In the genomic region with DNA sequence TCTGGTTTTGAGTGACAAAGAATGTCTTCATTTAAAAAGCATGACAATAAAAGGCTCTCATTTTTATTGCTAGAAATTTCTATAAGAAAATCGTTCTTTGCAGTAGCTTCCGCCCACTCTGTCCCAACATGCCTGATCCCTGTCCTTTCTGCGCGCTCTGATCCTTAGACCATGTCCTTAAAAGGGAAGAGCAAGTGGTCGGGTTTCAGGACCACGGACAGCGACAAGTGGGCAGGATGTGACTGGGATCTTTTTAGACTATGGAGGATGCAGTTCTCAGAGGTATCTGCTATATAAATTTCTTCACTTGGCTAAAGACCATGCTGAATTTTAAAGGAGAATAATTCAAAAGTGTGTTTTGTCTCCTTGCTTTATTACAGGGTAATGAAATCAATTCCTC, we compare ENCODE assay signal across 7 mouse cellular contexts.
DNase-seq lines count a peak whose midpoint lies in the region; ATAC-seq lines count a peak whose summit lies in the region.

No protein-coding gene starts in this region.

- H3K4me1 ChIP-seq in kidney, embryonic 15.5 days = no peaks in the 10 kb centered on the region

- H3K9ac ChIP-seq in kidney, embryonic 15.5 days = no peak overlapping the region

- peak; percentile 80; the same call in 1 of the 2 replicates for ATAC-seq in kidney, embryonic 15.5 days (replicated peaks; ENCODE audit: low FRiP score)
- ATAC-seq in megakaryocyte progenitor cell, adult 5-6 weeks (replicated peaks; ENCODE audit: poor library complexity) = 0 out of 2 replicates have a peak, but pooled peaks have one; percentile 50

- no peak overlapping the region for H3K27ac ChIP-seq in kidney, embryonic 15.5 days

- peak; percentile 51 for DNase-seq in urinary bladder, postnatal 25 days (ENCODE audit: low spot score)
- DNase-seq in urinary bladder, adult 2 months (ENCODE audit: low spot score) = no peak
- DNase-seq in c-Kit-positive CD71-negative TER-119-negative erythroid progenitor cells, embryonic 14.5 days (ENCODE audit: low read depth) = peak; percentile 64
- DNase-seq in thymus, postnatal 36 days = peak; percentile 47 to 55
- DNase-seq in right cerebral cortex, adult 18-20 months = no peak

- H3K27me3 ChIP-seq in kidney, embryonic 15.5 days = no peaks in the 10 kb centered on the region

- no peaks in the 10 kb centered on the region for H3K9me3 ChIP-seq in kidney, embryonic 15.5 days (replicated peaks)

- 10% methylated on average over 7 of the region's 7 CpGs for WGBS in kidney, embryonic 15.5 days

- H3K4me2 ChIP-seq in kidney, embryonic 15.5 days = no peak overlapping the region

- no peaks in the 10 kb centered on the region for H3K36me3 ChIP-seq in kidney, embryonic 15.5 days

- no peak overlapping the region for H3K4me3 ChIP-seq in kidney, embryonic 15.5 days (replicated peaks)

Comparison
In these comparisons a context has a peak if more than half of its experiments do, and no peak if none do; other contexts are left out.
1. DNase-seq: peak in urinary bladder, postnatal 25 days (single experiment), c-Kit-positive CD71-negative TER-119-negative erythroid progenitor cells, embryonic 14.5 days (single experiment) and thymus, postnatal 36 days (2 of 2); none in urinary bladder, adult 2 months (single experiment) and right cerebral cortex, adult 18-20 months (single experiment).